Mouse (Mus musculus) thymus, adult 2 months (tissue): ENCODE results near the gene Psmd5.

Source experiments
- CTCF ChIP-seq: fragments of 200-500 bp; IDR thresholded peaks from 2 replicates; pipeline ENCODE4 v1.5.1; 2012; ENCODE audit warnings: mild to moderate bottlenecking, control low read depth, low read length, moderate library complexity, borderline replicate concordance; ENCODE audit not compliant: control insufficient read depth, poor library complexity, insufficient read depth; ENCODE audit errors: extremely low read depth
- POLR2A ChIP-seq: fragments of 200-500 bp; IDR thresholded peaks from 2 replicates; pipeline ENCODE4 v1.6.1; 2012; ENCODE audit warnings: mild to moderate bottlenecking, low read length, control low read depth, moderate library complexity; ENCODE audit not compliant: control insufficient read depth, poor library complexity, insufficient read depth; ENCODE audit errors: extremely low read depth

- no peak for TF ChIP-seq POLR2A
- no peak for TF ChIP-seq CTCF
These were observed 28.0 kb upstream of the Psmd5 start for GRCm38 (mm10) chr2:34902731-34903130.
